ENCODE assay signal across 11 mouse cellular contexts in genomic region chr8:120396756-120397155, GRCm38 (mm10).
DNase-seq lines count a peak whose midpoint lies in the region; ATAC-seq lines count a peak whose summit lies in the region.
"Had no signal": no experiment of that assay in that cellular context is flagged by ENCODE, and none has a peak within 500 bp of the region (broad histone marks: within the 10 kb centered on the region; RNA-seq: fewer than 3 reads in every experiment).

No protein-coding gene starts in this region.

- H3K9ac ChIP-seq in embryonic facial prominence, embryonic 12.5 days: no peak overlapping the region
- H3K9ac ChIP-seq in neural tube, embryonic 12.5 days: no peak overlapping the region

- no peak for DNase-seq in embryonic facial prominence, embryonic 10.5 days (ENCODE audit: low spot score)
- peak; percentile 34 for DNase-seq in lung, postnatal 25 days (ENCODE audit: low spot score)
- no peak for DNase-seq in lung, postnatal 4 days
- peak; percentile 41 for DNase-seq in induced T-regulatory cell, adult 2 months (ENCODE audit: low read depth)
- DNase-seq in ovary, postnatal 36 days (ENCODE audit: low spot score): no peak
- no peak for DNase-seq in c-Kit-positive CD71-positive TER-119-positive erythroid progenitor cells, embryonic 14.5 days (ENCODE audit: low spot score)
- DNase-seq: adrenal gland, adult 8-10 months; kidney, adult 2 months; left cerebral cortex, postnatal 4 days had no signal

- no peak overlapping the region for H3K4me2 ChIP-seq in embryonic facial prominence, embryonic 12.5 days (replicated peaks)
- peak overlapping the region; percentile 31 for H3K4me2 ChIP-seq in neural tube, embryonic 12.5 days (replicated peaks)

- H3K9me3 ChIP-seq in embryonic facial prominence, embryonic 12.5 days: no peaks in the 10 kb centered on the region
- 0 out of 2 replicates have a peak, but pooled peaks cover 2% of the 10 kb centered on the region for H3K9me3 ChIP-seq in embryonic facial prominence, embryonic 10.5 days
- no peaks in the 10 kb centered on the region for H3K9me3 ChIP-seq in neural tube, embryonic 12.5 days

- peak overlapping the region; percentile 58 for H3K27ac ChIP-seq in embryonic facial prominence, embryonic 12.5 days
- H3K27ac ChIP-seq in embryonic facial prominence, embryonic 10.5 days (replicated peaks): no peak overlapping the region
- peak overlapping the region; percentile 57; the same call in 1 of the 2 replicates for H3K27ac ChIP-seq in neural tube, embryonic 12.5 days

- H3K4me3 ChIP-seq in embryonic facial prominence, embryonic 12.5 days: no peak overlapping the region
- no peak overlapping the region for H3K4me3 ChIP-seq in embryonic facial prominence, embryonic 10.5 days
- no peak overlapping the region for H3K4me3 ChIP-seq in neural tube, embryonic 12.5 days

- no peaks in the 10 kb centered on the region for H3K36me3 ChIP-seq in embryonic facial prominence, embryonic 12.5 days
- H3K36me3 ChIP-seq in embryonic facial prominence, embryonic 10.5 days (replicated peaks): no peaks in the 10 kb centered on the region
- H3K36me3 ChIP-seq in neural tube, embryonic 12.5 days: no peaks in the 10 kb centered on the region

- H3K4me1 ChIP-seq in embryonic facial prominence, embryonic 12.5 days: peaks cover 43% of the 10 kb centered on the region
- H3K4me1 ChIP-seq in embryonic facial prominence, embryonic 10.5 days: peaks cover 68% of the 10 kb centered on the region
- peaks cover 70% of the 10 kb centered on the region for H3K4me1 ChIP-seq in neural tube, embryonic 12.5 days

- no peak for ATAC-seq in embryonic facial prominence, embryonic 12.5 days (ENCODE audit: insufficient number of reproducible peaks, insufficient read depth, low FRiP score, low TSS enrichment)
- no peak for ATAC-seq in neural tube, embryonic 12.5 days (ENCODE audit: low FRiP score, low read depth)

- 33% methylated on average over 3 of the region's 3 CpGs for WGBS in embryonic facial prominence, embryonic 12.5 days
- WGBS in embryonic facial prominence, embryonic 10.5 days: 50% methylated on average over 3 of the region's 3 CpGs
- WGBS in neural tube, embryonic 12.5 days: 36% methylated on average over 3 of the region's 3 CpGs

- no peaks in the 10 kb centered on the region for H3K27me3 ChIP-seq in embryonic facial prominence, embryonic 12.5 days
- H3K27me3 ChIP-seq in embryonic facial prominence, embryonic 10.5 days (replicated peaks; ENCODE audit: low read depth, poor library complexity, severe bottlenecking): peaks cover 31% of the 10 kb centered on the region
- no peaks in the 10 kb centered on the region for H3K27me3 ChIP-seq in neural tube, embryonic 12.5 days (replicated peaks)

Comparison
In these comparisons a context has a peak if more than half of its experiments do, and no peak if none do; other contexts are left out.
1. DNase-seq: peak in lung, postnatal 25 days (single experiment) and induced T-regulatory cell, adult 2 months (single experiment); none in embryonic facial prominence, embryonic 10.5 days (single experiment), lung, postnatal 4 days (0 of 2), ovary, postnatal 36 days (single experiment) and c-Kit-positive CD71-positive TER-119-positive erythroid progenitor cells, embryonic 14.5 days (single experiment).